Mouse (Mus musculus) embryo, embryonic 9.5 days (tissue): ENCODE measurements around the gene Brox.
"Not testable (repeated sequence)": the region's sequence is repeated elsewhere in the genome, so short reads cannot be mapped to it uniquely, and the experiment has no call there.

Experiments used
- DNase-seq: peaks from one replicate; pipeline ENCODE4 v3.0.0-alpha.2; 2017; ENCODE audit errors: extremely low spot score

The Brox gene

GRCm38 (mm10) chr1:183296877-183297383, at the start of gene Brox:
TSS of gene Brox (minus strand) at chr1:183297269.
- DNase-seq, result peak; percentile 98

- DNase-seq, result no peak
These were observed 48.7 kb upstream of the Brox start for GRCm38 (mm10) chr1:183345817-183346195.

GRCm38 (mm10) chr1:183344886-183345816, 48.1 kb upstream of the Brox start:
- peak; percentile 90 for DNase-seq

- not testable (repeated sequence) for DNase-seq
These were observed 45.8 kb upstream of the Brox start for GRCm38 (mm10) chr1:183342902-183343301.

- no peak for DNase-seq
These were observed 30.1 kb upstream of the Brox start for GRCm38 (mm10) chr1:183327171-183327570.

GRCm38 (mm10) chr1:183324433-183324832, 27.4 kb upstream of the Brox start:
- DNase-seq, result no peak

GRCm38 (mm10) chr1:183323923-183324322, 26.9 kb upstream of the Brox start:
- DNase-seq, result no peak

GRCm38 (mm10) chr1:183322496-183322895, 25.4 kb upstream of the Brox start:
- not testable (repeated sequence) for DNase-seq

- no peak for DNase-seq
These were observed 23.6 kb upstream of the Brox start for GRCm38 (mm10) chr1:183320708-183321107.

GRCm38 (mm10) chr1:183315783-183316182, 18.7 kb upstream of the Brox start:
- no peak for DNase-seq

GRCm38 (mm10) chr1:183312076-183312475, 15.0 kb upstream of the Brox start:
- no peak for DNase-seq

GRCm38 (mm10) chr1:183309601-183310000, 12.5 kb upstream of the Brox start:
- DNase-seq, result not testable (repeated sequence)

GRCm38 (mm10) chr1:183308476-183308875, 11.4 kb upstream of the Brox start:
- no peak for DNase-seq

GRCm38 (mm10) chr1:183307555-183307954, 10.5 kb upstream of the Brox start:
- no peak for DNase-seq

- peak; percentile 100 for DNase-seq
These were observed 2.1 kb upstream of the Brox start for GRCm38 (mm10) chr1:183299161-183299560.

GRCm38 (mm10) chr1:183297886-183298489, 919 bp upstream of the Brox start:
- peak; percentile 55 for DNase-seq

- peak; percentile 74 for DNase-seq
These were observed 410 bp upstream of the Brox start for GRCm38 (mm10) chr1:183297473-183297885.

- no peak for DNase-seq
These were observed 604 bp downstream of the Brox start, which contains the start of gene Aida for GRCm38 (mm10) chr1:183296465-183296864. TSS of gene Aida (plus strand) at chr1:183296590.

GRCm38 (mm10) chr1:183289576-183289975, 7.5 kb downstream of the Brox start:
- no peak for DNase-seq

GRCm38 (mm10) chr1:183288351-183288750, 8.7 kb downstream of the Brox start:
- no peak for DNase-seq

- DNase-seq, result no peak
These were observed 21.3 kb downstream of the Brox start for GRCm38 (mm10) chr1:183275763-183276162.

GRCm38 (mm10) chr1:183274385-183274784, 22.7 kb downstream of the Brox start:
- DNase-seq, result no peak
